Mouse (Mus musculus): Measurements from ENCODE around the gene Taar7d. TPM values are rescaled to one million over a fixed set of nuclear protein-coding genes. Genes with fewer than 3 reads are reported as not detected.
"Not testable (repeated sequence)": the region's sequence is repeated elsewhere in the genome, so short reads cannot be mapped to it uniquely, and the experiment has no call there.

The Taar7d gene
- not detected for total RNA-seq (2021)
- long read RNA-seq, experiment 1: 0 reads
- long read RNA-seq, experiment 2: 0 reads

DNA sequence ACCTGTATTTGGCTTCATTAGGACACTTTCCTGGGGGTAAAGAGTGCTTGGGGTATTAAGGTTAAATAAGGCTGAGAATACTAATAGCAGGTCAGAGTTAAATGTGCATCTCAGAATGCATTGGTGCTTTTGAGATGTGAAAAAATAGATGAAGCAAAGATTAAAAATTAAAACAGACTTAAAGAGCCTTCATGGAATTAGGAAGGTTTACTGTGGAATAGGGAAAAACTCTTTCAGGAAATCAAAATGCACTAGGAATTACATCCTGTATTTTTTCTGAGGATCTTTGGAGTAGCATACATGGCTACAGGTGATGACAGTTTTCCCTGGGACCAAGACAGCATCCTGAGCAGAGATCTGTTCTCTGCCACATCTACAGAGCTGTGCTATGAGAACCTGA, at the start of gene Taar7d:
Gene Taar7d (plus strand): TSS at position 301 of the 400 bp plus-strand sequence.
- no peak for DNase-seq (ENCODE audit: low spot score in 2 of 2)

DNA sequence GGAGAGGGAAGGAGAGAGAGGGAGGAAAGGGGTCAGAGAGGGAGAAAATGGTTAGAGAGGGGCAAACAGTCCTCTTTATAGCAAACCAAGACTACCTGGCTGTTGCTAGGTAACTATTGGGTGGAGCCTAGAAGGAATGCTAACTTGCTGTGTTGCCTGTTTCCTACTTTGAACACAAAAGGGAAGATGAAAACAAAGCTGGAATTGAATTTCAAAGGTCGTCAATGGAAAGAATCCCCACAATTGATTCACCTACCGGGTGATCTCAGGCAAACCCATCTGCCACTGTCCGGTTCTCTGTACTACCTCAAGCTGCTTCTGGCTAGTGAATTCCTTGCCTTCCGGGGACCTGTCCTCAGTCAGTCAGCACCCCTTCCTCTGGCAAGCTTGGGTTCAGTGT, 49.1 kb upstream of the Taar7d start:
- no peak for DNase-seq (ENCODE audit: low spot score in 2 of 2)

DNA sequence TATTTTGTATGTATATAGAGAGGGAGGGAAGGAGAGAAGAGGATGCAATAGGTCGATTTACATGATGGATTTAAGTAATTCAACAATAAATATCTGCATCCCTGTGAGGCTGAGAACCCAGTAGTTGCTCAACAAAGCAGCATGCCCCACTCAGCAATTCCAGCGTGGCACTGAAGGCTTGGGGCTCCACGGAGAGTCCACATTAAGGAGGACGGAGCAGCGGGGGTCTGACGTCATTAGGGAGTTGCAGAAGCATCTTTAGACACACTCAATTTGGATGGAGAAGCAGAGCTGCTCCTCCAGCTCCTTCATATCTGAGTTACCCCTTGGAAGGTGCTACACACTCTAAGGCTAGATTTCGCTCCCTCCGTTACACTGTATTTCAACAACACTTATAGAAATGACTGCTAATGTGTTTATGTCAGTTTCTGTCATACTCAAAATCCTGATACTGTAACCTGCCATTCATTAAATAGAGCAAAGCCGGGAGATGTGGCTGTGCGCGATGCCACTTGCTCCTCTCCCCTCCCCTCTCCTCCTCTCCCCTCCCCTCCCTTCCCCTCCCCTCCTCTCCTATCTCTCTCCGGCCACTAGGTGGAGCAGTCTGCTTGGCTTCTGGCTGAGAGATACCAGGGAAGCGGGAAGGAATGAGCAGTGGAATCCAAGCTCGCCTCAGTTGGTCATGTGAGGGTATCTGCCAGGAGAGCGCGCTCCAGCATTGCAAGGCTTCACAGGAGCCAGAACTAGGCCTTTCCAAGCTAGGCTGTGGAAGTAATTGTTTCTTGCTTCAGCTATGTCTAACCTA, 47.9 kb upstream of the Taar7d start:
- DNase-seq (ENCODE audit: low spot score in 2 of 2): peak; percentile 37 to 57

DNA sequence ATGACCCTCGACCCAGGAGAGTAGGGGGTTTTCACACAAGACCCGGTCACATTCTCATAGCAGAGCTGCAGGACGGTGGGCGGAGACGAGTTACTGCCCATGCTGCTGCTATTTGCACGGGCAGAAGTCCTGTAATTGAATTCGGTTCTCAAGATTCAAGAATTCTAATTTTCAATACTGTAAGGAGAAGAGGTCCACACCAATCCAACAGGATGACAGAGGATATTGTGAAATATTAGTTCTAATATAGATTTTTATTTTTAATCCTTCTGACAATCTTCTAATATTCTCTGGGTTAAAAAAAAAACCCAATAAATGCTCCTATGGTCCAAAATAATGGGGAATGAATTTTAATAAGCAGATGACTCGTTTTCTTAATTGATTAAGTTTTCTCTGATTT, 41.5 kb upstream of the Taar7d start, which contains the start of gene Taar6:
Gene Taar6 (minus strand): TSS at position 101 of the 400 bp plus-strand sequence.
- no peak for DNase-seq (ENCODE audit: low spot score in 2 of 2)

DNA sequence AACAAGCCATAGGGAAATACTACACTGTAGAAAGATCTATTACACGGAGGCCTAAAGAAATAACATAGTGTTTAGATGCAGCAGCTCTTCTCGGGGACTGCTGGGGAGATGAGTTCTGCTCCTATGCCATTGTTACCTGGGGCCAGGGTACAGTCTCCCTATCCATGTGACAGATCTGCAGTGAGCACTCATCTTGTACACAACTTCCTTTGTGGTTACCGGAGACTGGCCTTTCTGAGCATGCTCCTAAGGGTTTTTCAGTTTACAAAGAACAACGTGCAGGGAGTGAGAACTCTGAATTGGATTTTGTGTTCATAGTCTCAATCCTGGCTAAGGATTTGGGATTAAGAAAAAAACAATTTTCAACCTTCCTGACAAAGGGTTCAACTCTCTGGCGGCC, 40.6 kb upstream of the Taar7d start:
- no peak for DNase-seq (ENCODE audit: low spot score in 2 of 2)

DNA sequence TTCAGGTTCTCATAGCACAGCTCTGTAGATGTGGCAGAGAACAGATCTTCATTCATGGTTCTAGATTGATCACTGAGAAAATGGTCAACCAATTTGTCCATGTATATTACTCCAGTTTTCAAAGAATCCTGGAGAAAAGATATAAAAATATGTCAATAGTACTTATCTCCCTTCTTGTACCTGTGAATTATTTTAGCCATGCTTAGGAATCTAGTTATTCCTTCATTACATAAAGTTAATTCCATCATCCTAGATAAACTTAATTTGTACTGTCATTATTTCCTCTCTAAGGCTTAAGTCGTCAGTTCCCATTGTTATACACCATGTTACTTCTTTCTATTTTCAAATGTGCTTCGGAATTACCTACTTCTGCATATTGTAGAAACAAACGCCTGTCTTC, 33.6 kb upstream of the Taar7d start, which contains the start of gene Taar7a:
Gene Taar7a (minus strand): TSS at position 101 of the 400 bp plus-strand sequence.
- DNase-seq (ENCODE audit: low spot score in 2 of 2): no peak

DNA sequence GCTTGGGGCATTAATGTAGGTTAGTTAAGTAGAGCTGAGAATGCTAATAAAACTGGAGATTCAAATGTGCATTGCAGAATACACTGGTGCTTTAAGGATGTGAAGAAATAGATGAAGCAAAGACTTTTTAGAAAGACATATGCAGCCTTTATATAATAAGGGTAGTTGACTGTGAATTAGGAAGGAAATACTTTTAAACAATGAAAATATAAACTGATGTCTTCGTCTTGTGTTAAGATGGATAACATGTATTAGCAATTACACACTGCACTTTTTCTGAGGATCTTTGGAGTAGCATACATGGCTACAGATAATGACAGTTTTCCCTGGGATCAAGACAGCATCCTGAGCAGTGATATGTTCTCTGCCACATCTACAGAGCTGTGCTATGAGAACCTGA, 27.4 kb upstream of the Taar7d start, which contains the start of gene Taar7b:
Gene Taar7b (plus strand): TSS at position 301 of the 400 bp plus-strand sequence.
- no peak for DNase-seq (ENCODE audit: low spot score in 2 of 2)

DNA sequence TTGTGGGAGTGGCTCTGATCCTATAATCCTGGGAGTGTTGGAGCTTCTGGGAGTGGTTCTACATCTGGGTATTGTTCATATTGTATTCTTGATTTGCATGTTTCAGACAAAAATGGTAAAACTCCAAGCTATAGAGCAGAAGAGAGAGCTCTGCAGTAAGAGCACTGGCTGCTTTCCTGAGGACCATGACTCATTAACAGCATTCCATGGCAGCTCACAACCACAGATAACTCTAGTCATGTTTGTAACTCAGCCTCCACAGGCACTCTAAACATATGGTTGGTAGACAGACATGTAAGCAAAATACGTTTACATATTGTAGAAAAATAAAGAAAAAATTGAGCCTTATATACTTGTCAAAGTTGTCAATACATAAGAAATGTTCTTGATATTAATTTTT, 20.6 kb upstream of the Taar7d start:
- no peak for DNase-seq (ENCODE audit: low spot score in 2 of 2)

DNA sequence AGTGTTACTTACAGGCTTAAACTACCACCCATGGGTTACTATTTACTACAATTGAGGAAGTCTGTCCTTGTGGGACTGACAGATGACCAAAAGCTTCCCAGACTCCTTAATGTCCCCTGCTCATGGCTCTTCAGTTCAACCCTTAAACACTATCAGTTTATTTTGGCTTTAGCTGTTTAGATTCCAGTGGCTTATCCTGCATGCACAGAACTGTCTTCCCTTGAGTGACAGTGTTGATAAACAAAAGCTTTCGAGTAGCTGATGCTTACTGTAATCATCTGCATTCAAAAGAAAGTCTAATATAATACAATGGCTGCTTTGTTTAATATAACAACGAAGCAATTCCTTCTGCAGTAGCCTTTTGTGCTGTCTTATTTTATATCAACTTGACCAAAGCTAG, 20.0 kb upstream of the Taar7d start:
- DNase-seq (ENCODE audit: low spot score in 2 of 2): no peak

DNA sequence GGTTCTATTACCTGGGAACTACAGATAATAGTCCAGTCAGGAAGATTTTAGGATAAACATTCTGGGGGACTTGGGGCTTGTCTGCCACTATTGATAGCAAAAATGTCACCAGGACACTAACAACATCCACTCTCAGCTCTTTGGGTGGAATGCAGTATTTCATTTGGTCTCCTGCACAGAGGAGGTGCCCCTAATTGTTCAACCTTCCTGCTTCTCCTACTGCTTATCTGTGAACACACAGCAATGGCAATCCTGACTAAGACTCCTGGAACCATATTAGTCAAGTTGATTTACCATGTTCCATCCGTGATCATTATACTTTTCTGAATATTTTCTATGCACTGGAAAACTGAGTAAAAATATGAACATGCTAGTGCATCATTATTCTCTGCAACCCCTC, 18.9 kb upstream of the Taar7d start:
- DNase-seq (ENCODE audit: low spot score in 2 of 2): no peak

DNA sequence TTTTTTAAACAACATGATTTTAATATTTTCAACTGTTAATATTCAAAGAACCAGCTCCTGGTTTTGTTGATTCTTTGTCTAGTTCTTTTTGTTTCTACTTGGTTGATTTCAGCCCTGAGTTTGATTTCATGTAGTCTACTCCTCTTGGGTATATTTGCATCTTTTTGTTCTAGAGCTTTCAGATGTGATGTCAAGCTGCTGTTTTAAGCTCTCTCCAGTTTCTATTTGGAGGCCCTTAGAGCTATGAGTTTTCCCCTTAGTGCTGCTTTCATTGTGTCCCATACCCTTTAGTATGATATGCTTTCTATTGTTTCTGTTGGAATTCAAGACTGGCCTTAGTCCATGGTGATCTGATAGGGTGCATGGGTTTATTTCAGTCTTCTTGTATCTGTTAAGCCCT, 4.3 kb downstream of the Taar7d start:
- DNase-seq (ENCODE audit: low spot score in 2 of 2): no peak

DNA sequence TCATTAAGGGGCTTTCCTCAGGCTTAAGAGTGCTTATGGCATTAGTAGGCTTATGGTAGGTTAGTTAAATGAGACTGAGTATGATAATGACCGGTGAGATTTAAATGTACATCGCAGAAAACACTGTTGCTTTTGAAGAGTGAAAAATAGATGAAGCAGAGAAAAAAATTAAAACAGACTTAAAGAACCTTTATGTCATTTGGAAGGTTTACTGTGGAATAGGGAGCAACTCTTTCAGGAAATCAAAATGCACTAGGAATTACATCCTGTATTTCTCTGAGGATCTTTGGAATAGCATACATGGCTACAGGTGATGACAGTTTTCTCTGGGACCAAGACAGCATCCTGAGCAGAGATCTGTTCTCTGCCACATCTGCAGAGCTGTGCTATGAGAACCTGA, 10.3 kb downstream of the Taar7d start, which contains the start of gene Taar7e:
Gene Taar7e (plus strand): TSS at position 301 of the 400 bp plus-strand sequence.
- DNase-seq (ENCODE audit: low spot score in 2 of 2): no peak

DNA sequence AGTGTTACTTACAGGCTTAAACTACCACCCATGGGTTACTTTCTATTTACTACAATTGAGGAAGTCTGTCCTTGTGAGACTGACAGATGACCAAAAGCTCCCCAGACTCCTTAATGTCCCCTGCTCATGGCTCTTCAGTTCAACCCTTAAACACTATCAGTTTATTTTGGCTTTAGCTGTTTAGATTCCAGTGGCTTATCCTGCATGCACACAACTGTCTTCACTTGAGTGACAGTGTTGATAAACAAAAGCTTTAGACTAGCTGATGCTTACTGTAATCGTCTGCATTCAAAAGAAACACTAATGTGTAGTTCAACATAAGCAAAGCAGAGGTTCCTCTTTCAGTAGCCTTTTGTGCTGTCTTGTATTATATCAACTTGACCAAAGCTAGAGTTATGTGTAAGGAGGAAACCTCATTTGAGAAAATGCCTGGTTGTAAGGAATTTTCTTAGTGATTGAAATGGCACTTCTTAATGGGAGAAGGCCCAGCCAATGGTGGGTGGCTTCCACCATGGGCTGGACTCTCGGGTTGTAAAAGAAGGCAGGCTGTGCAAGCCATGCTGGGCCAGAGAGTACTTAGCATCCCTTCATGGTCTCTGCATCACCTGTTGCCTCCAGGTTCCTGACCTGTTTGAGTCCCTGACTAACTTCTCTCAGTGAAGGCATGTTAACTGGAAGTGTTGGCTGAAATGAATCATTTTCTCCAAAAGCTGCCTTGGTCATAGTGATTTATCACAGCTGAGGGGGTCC, 13.3 kb downstream of the Taar7d start:
- no peak for DNase-seq (ENCODE audit: low spot score in 2 of 2)

DNA sequence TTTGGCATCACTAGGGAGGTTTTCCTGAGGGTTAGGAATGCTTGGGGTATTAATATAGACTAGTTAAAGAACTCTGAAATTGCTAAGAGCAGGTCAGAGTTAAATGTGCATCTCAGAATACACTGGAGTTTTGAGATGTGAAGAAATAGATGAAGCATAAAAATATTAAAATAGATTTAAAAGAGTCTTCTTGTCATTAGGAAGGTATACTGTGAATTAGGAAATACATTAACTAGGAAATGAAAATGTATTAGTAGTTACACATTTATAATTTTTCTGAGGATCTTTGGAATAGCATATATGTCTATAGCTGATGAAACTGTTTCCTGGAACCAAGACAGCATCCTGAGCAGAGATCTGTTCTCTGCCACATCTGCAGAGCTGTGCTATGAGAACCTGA, 22.2 kb downstream of the Taar7d start, which contains the start of gene Taar7f:
Gene Taar7f (plus strand): TSS at position 301 of the 400 bp plus-strand sequence.
- no peak for DNase-seq (ENCODE audit: low spot score in 2 of 2)

DNA sequence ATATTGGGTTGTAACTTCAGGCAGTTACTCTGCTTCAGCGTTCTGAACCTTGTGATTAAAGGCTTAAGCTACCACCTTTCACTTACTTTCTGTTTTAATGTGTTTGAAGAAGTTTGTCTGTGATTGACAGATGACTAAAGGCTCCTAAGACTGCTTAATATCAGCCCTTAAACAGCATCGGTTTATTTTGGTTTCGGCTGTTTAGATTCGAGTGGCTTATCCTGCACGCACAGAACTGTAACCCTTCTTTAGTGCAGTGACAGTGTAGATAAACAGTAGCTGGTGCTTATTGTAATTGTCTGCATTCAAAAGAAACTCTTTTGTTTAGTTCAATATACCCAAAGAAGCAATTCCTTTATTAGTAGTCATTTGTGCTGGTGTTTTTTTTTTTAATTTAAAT, 25.0 kb downstream of the Taar7d start:
- DNase-seq (ENCODE audit: low spot score in 2 of 2): no peak

DNA sequence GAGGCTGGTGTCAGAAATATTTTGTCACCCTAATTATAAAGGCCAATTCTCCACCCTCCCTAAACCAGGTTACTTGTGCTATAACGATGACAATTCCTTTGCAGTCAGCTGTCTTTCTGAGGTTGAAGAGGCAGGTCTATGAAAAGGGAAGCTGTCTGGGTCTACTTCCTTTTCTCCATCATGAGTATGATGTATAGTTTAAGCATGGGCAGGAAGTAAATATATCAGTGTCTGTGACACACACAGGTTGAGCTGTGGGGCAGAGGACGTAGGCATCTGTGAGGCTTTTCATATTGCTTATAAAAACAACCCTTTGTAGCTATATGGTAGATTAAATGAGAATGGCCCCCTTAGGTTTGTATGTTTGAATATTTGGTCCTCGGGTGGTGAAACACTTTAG, 32.0 kb downstream of the Taar7d start:
- DNase-seq (ENCODE audit: low spot score in 2 of 2): no peak

DNA sequence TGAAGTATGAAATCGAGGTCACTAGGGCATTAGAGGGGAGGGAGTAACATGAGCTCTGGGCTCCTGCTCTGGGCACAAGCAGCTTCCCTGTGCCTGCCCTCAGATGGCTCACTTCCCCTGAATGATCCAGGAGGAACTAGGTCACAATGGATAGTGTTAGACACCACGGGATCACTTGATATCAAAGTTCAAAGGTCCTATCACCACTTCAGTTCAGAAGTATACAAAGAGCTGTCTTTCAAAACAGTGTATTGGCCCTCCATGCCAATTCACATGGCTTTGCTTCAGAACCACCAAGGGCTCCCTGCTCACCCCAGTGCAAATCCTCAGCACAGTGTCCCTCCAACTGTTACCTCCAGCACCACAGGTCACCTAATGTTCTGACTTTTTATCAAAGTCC, 47.7 kb downstream of the Taar7d start:
- not testable (repeated sequence) for DNase-seq (ENCODE audit: low spot score in 2 of 2)

DNA sequence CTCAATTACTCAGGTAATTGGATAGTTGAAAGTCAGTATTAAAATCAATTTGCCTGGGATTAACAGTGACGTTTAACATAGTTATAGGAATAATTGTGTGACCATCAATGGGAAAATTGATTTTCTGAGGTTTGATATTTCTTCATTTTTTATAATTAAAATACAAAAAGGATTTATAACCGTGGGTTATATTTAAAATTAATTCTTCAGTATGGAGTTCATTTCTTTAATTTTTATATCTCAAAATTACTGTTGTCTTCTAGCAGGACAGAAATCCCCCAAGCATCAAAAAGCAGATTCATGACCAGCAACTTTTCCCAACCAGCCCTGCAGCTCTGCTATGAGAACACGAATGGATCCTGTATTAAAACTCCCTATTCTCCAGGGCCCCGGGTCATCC, 49.2 kb downstream of the Taar7d start, which contains the start of gene Taar8a:
Gene Taar8a (plus strand): TSS at position 301 of the 400 bp plus-strand sequence.
- DNase-seq (ENCODE audit: low spot score in 2 of 2): not testable (repeated sequence)
